10 mouse cellular contexts compared by ENCODE assay signal in genomic region chr2:29309966-29310365, GRCm38 (mm10). TPM values are rescaled to one million over a fixed set of nuclear protein-coding genes. Genes with fewer than 3 reads are reported as not detected.
A peak's percentile ranks its signal among the peaks of the same experiment; 100 is the strongest.
DNase-seq lines count a peak whose midpoint lies in the region; ATAC-seq lines count a peak whose summit lies in the region.
"Had no signal": no experiment of that assay in that cellular context is flagged by ENCODE, and none has a peak within 500 bp of the region (broad histone marks: within the 10 kb centered on the region; RNA-seq: fewer than 3 reads in every experiment).

No protein-coding gene starts in this region.

- H3K27ac ChIP-seq in midbrain, embryonic 11.5 days (ENCODE audit: low read depth, low read length) = no peak overlapping the region
- H3K27ac ChIP-seq: hindbrain, embryonic 15.5 days; liver, embryonic 14.5 days had no signal

- no peaks in the 10 kb centered on the region for H3K4me1 ChIP-seq in midbrain, embryonic 11.5 days (ENCODE audit: control insufficient read depth, insufficient read depth, low read length)
- H3K4me1 ChIP-seq: hindbrain, embryonic 15.5 days had no signal

- no peaks in the 10 kb centered on the region for H3K36me3 ChIP-seq in midbrain, embryonic 11.5 days (ENCODE audit: control insufficient read depth, insufficient read depth, low read length)
- H3K36me3 ChIP-seq: hindbrain, embryonic 15.5 days had no signal

- ATAC-seq in common myeloid progenitor, adult 5-6 weeks (replicated peaks; ENCODE audit: low read depth, poor library complexity, severe bottlenecking) = 0 out of 2 replicates have a peak, but pooled peaks have one; percentile 45
- ATAC-seq in midbrain, embryonic 11.5 days (ENCODE audit: low FRiP score) = no peak

- no peak overlapping the region for H3K4me3 ChIP-seq in midbrain, embryonic 11.5 days (ENCODE audit: low read depth, low read length)
- H3K4me3 ChIP-seq: hindbrain, embryonic 15.5 days had no signal

- H3K9ac ChIP-seq in midbrain, embryonic 11.5 days (ENCODE audit: low read length) = no peak overlapping the region
- H3K9ac ChIP-seq: hindbrain, embryonic 15.5 days; liver, embryonic 14.5 days had no signal

- peak; percentile 16 to 61 for DNase-seq in adrenal gland, adult (ENCODE audit: inconsistent age in 2 of 2, low spot score in 1 of 2)
- no peak for DNase-seq in adrenal gland, adult 8-10 months
- DNase-seq in lung, postnatal 14 days = peak; percentile 33
- DNase-seq in lung, adult 18-20 months = no peak
- DNase-seq in ovary, postnatal 14 days (ENCODE audit: low spot score) = peak; percentile 30
- no peak for DNase-seq in spleen, postnatal 14 days (ENCODE audit: low spot score in 2 of 2)
- no peak for DNase-seq in midbrain, embryonic 11.5 days (ENCODE audit: low spot score, missing footprints)

- WGBS in midbrain, embryonic 11.5 days = 46% methylated on average over 7 of the region's 7 CpGs

- H3K27me3 ChIP-seq in midbrain, embryonic 11.5 days (ENCODE audit: control insufficient read depth, insufficient read depth, low read length) = no peaks in the 10 kb centered on the region
- H3K27me3 ChIP-seq: hindbrain, embryonic 15.5 days had no signal

- no peaks in the 10 kb centered on the region for H3K9me3 ChIP-seq in midbrain, embryonic 11.5 days (ENCODE audit: control insufficient read depth, low read length)
- H3K9me3 ChIP-seq: hindbrain, embryonic 15.5 days had no signal

- H3K4me2 ChIP-seq in midbrain, embryonic 11.5 days = no peak overlapping the region
- H3K4me2 ChIP-seq: hindbrain, embryonic 15.5 days had no signal

RNA-seq across cellular contexts. Expression of gene Med27, which starts 36.7 kb away (rescaled TPM):
- total RNA-seq in adrenal gland, adult 8-10 months (2022) = 10 to 100 TPM; 25.7 to 34.7 (median 30.7) TPM
- 16.1 and 21.3 TPM in 2 replicates for total RNA-seq in common myeloid progenitor, adult 5-6 weeks (2017)
- 67.5 and 68.4 TPM in 2 replicates for polyA plus RNA-seq in midbrain, embryonic 11.5 days (2014; fragmentation: Nextera tagmentation; extraction: Ambion mirVana)

RNA-seq across cellular contexts. Expression of gene Ntng2, which starts 57.2 kb away (rescaled TPM):
- total RNA-seq in adrenal gland, adult 8-10 months (2022) = 10 to 100 TPM; 52.7 to 72.6 (median 62.9) TPM
- total RNA-seq in common myeloid progenitor, adult 5-6 weeks (2017) = 1.9 and 5.1 TPM in 2 replicates
- 3.1 and 4.6 TPM in 2 replicates for polyA plus RNA-seq in midbrain, embryonic 11.5 days (2014; fragmentation: Nextera tagmentation; extraction: Ambion mirVana)

Comparison
In these comparisons a context has a peak if more than half of its experiments do, and no peak if none do; other contexts are left out.
1. DNase-seq: peak in adrenal gland, adult (2 of 2), lung, postnatal 14 days (single experiment) and ovary, postnatal 14 days (single experiment); none in adrenal gland, adult 8-10 months (single experiment), lung, adult 18-20 months (0 of 2), spleen, postnatal 14 days (0 of 2) and midbrain, embryonic 11.5 days (single experiment).